Mouse (Mus musculus): ENCODE measurements around the gene Frmd4a. TPM values are rescaled to one million over a fixed set of nuclear protein-coding genes. Genes with fewer than 3 reads are reported as not detected.
A peak's percentile ranks its signal among the peaks of the same experiment; 100 is the strongest.

The Frmd4a gene
- polyA plus RNA-seq, 1 experiment: 106 TPM

GRCm38 (mm10) chr2:4314545-4314944, 297.0 kb downstream of the Frmd4a start:
- DNase-seq (ENCODE audit: low read depth): no peak
- no peak for TF ChIP-seq CTCF (IDR thresholded peaks at IDR 0.05; ENCODE audit: borderline replicate concordance, extremely low read depth, insufficient read depth, insufficient read length)
- no peak for TF ChIP-seq POLR2A (IDR thresholded peaks at IDR 0.05; ENCODE audit: borderline replicate concordance, extremely low read depth, insufficient read depth, insufficient read length, poor library complexity, severe bottlenecking)

GRCm38 (mm10) chr2:4316589-4316988, 299.1 kb downstream of the Frmd4a start:
- DNase-seq (ENCODE audit: low read depth): no peak
- TF ChIP-seq CTCF (IDR thresholded peaks at IDR 0.05; ENCODE audit: borderline replicate concordance, extremely low read depth, insufficient read depth, insufficient read length): peak; percentile 45; the same call in 1 of the 2 replicates
- no peak for TF ChIP-seq POLR2A (IDR thresholded peaks at IDR 0.05; ENCODE audit: borderline replicate concordance, extremely low read depth, insufficient read depth, insufficient read length, poor library complexity, severe bottlenecking)

- TF ChIP-seq POLR2A (IDR thresholded peaks at IDR 0.05; ENCODE audit: borderline replicate concordance, extremely low read depth, insufficient read depth, insufficient read length, poor library complexity, severe bottlenecking) (no peak), CTCF (IDR thresholded peaks at IDR 0.05; ENCODE audit: borderline replicate concordance, extremely low read depth, insufficient read depth, insufficient read length) (no peak)
- no peak for DNase-seq (ENCODE audit: low read depth)
Measured at GRCm38 (mm10) chr2:4318134-4318533, 300.6 kb downstream of the Frmd4a start.

GRCm38 (mm10) chr2:4326241-4327010, 308.9 kb downstream of the Frmd4a start:
- no peak for DNase-seq (ENCODE audit: low read depth)
- no peak for TF ChIP-seq POLR2A (IDR thresholded peaks at IDR 0.05; ENCODE audit: borderline replicate concordance, extremely low read depth, insufficient read depth, insufficient read length, poor library complexity, severe bottlenecking)
- TF ChIP-seq CTCF (IDR thresholded peaks at IDR 0.05; ENCODE audit: borderline replicate concordance, extremely low read depth, insufficient read depth, insufficient read length): no peak

GRCm38 (mm10) chr2:4327011-4327340, 309.5 kb downstream of the Frmd4a start:
- no peak for TF ChIP-seq POLR2A (IDR thresholded peaks at IDR 0.05; ENCODE audit: borderline replicate concordance, extremely low read depth, insufficient read depth, insufficient read length, poor library complexity, severe bottlenecking)
- no peak for TF ChIP-seq CTCF (IDR thresholded peaks at IDR 0.05; ENCODE audit: borderline replicate concordance, extremely low read depth, insufficient read depth, insufficient read length)
- DNase-seq (ENCODE audit: low read depth): no peak

GRCm38 (mm10) chr2:4332441-4332840, 314.9 kb downstream of the Frmd4a start:
- TF ChIP-seq CTCF (IDR thresholded peaks at IDR 0.05; ENCODE audit: borderline replicate concordance, extremely low read depth, insufficient read depth, insufficient read length) (no peak), POLR2A (IDR thresholded peaks at IDR 0.05; ENCODE audit: borderline replicate concordance, extremely low read depth, insufficient read depth, insufficient read length, poor library complexity, severe bottlenecking) (no peak)

GRCm38 (mm10) chr2:4334201-4334600, 316.7 kb downstream of the Frmd4a start:
- DNase-seq (ENCODE audit: low read depth): peak; percentile 70
- TF ChIP-seq POLR2A (IDR thresholded peaks at IDR 0.05; ENCODE audit: borderline replicate concordance, extremely low read depth, insufficient read depth, insufficient read length, poor library complexity, severe bottlenecking): no peak
- no peak for TF ChIP-seq CTCF (IDR thresholded peaks at IDR 0.05; ENCODE audit: borderline replicate concordance, extremely low read depth, insufficient read depth, insufficient read length)

More at GRCm38 (mm10) chr2:4332441-4332840, 314.9 kb downstream of the Frmd4a start:
- no peak for DNase-seq (ENCODE audit: low read depth)

- no peak for DNase-seq (ENCODE audit: low read depth)
- TF ChIP-seq POLR2A (IDR thresholded peaks at IDR 0.05; ENCODE audit: borderline replicate concordance, extremely low read depth, insufficient read depth, insufficient read length, poor library complexity, severe bottlenecking): no peak
- TF ChIP-seq CTCF (IDR thresholded peaks at IDR 0.05; ENCODE audit: borderline replicate concordance, extremely low read depth, insufficient read depth, insufficient read length): no peak
Measured at GRCm38 (mm10) chr2:4334936-4335335, 317.4 kb downstream of the Frmd4a start.

- no peak for TF ChIP-seq CTCF (IDR thresholded peaks at IDR 0.05; ENCODE audit: borderline replicate concordance, extremely low read depth, insufficient read depth, insufficient read length)
- no peak for TF ChIP-seq POLR2A (IDR thresholded peaks at IDR 0.05; ENCODE audit: borderline replicate concordance, extremely low read depth, insufficient read depth, insufficient read length, poor library complexity, severe bottlenecking)
- no peak for DNase-seq (ENCODE audit: low read depth)
Measured at GRCm38 (mm10) chr2:4335881-4336280, 318.4 kb downstream of the Frmd4a start.

GRCm38 (mm10) chr2:4338290-4338689, 320.8 kb downstream of the Frmd4a start:
- peak; percentile 43 for DNase-seq (ENCODE audit: low read depth)
- peak; percentile 18; the same call in 1 of the 2 replicates for TF ChIP-seq CTCF (IDR thresholded peaks at IDR 0.05; ENCODE audit: borderline replicate concordance, extremely low read depth, insufficient read depth, insufficient read length)

GRCm38 (mm10) chr2:4339128-4339527, 321.6 kb downstream of the Frmd4a start:
- TF ChIP-seq POLR2A (IDR thresholded peaks at IDR 0.05; ENCODE audit: borderline replicate concordance, extremely low read depth, insufficient read depth, insufficient read length, poor library complexity, severe bottlenecking): no peak
- TF ChIP-seq CTCF (IDR thresholded peaks at IDR 0.05; ENCODE audit: borderline replicate concordance, extremely low read depth, insufficient read depth, insufficient read length): no peak
- DNase-seq (ENCODE audit: low read depth): no peak

- TF ChIP-seq CTCF (IDR thresholded peaks at IDR 0.05; ENCODE audit: borderline replicate concordance, extremely low read depth, insufficient read depth, insufficient read length) (no peak), POLR2A (IDR thresholded peaks at IDR 0.05; ENCODE audit: borderline replicate concordance, extremely low read depth, insufficient read depth, insufficient read length, poor library complexity, severe bottlenecking) (no peak)
Measured at GRCm38 (mm10) chr2:4339530-4340218, 322.2 kb downstream of the Frmd4a start.

More at GRCm38 (mm10) chr2:4339530-4340218, 322.2 kb downstream of the Frmd4a start:
- no peak for DNase-seq (ENCODE audit: low read depth)
